Mouse (Mus musculus): ENCODE data around the gene Slc17a4.

DNA sequence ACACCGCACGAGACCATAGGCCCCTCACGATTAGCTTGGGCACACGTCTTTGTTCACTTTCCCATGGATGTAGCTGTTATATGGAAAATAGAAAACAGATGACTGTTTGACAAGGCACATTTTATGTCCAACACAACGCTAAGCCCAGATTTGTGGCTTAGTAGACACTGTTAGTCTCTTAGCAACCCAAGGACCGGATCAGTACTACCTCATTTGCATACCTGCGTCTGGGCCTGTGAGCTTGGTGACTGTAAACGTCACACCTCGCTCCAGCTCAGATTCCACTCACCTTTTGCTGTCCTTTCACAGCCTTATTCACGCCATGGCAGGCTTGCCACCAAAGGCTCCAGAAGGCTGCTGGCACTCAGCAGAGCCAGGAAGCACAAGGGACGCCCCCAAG is 16.1 kb upstream of the Slc17a4 start:
- no peak for TF ChIP-seq POLR2A (IDR thresholded peaks at IDR 0.05; ENCODE audit: low read depth, low read length)
- TF ChIP-seq CTCF (IDR thresholded peaks at IDR 0.05; ENCODE audit: extremely low read depth, insufficient read length, insufficient replicate concordance, low read depth, low read length): no peak

All from small intestine, adult 2 months (tissue).